Mouse (Mus musculus) kidney, postnatal 0 days (tissue): ENCODE measurements around the gene Oxct1. TPM values are rescaled to one million over a fixed set of nuclear protein-coding genes. Genes with fewer than 3 reads are reported as not detected.
A peak's percentile ranks its signal among the peaks of the same experiment; 100 is the strongest.

Source experiments
- ATAC-seq: fragments of 200-750 bp; cut with Nextera tagmentation; replicated peaks from 2 replicates; pipeline ENCODE4 v1.8.0; 2017; ENCODE audit warnings: low read depth, moderate number of reproducible peaks, moderate TSS enrichment, moderate library complexity; ENCODE audit not compliant: low FRiP score
- DNase-seq: peaks from one replicate; pipeline ENCODE4 v3.0.0-alpha.2; 2016; ENCODE audit warnings: low spot score
- H3K27ac ChIP-seq: fragments of 300-500 bp; sonication (generic); 2 replicates; pipeline ENCODE4 v1.5.1; 2014; ENCODE audit warnings: mild to moderate bottlenecking
- H3K27me3 ChIP-seq: fragments of 300-500 bp; sonication (generic); 2 replicates; pipeline ENCODE4 v1.6.1; 2014; ENCODE audit warnings: low read length, mixed read lengths; ENCODE audit not compliant: insufficient read depth
- H3K36me3 ChIP-seq: fragments of 300-500 bp; sonication (generic); 2 replicates; pipeline ENCODE4 v1.6.1; 2014; ENCODE audit warnings: low read length, mixed read lengths; ENCODE audit not compliant: insufficient read depth
- H3K4me1 ChIP-seq: fragments of 300-500 bp; sonication (generic); replicated peaks from 2 replicates; pipeline ENCODE4 v1.6.1; 2014; ENCODE audit warnings: antibody characterized with exemption, low read length, mixed read lengths; ENCODE audit not compliant: insufficient read depth
- H3K4me2 ChIP-seq: fragments of 300-500 bp; sonication (generic); 2 replicates; pipeline ENCODE4 v1.6.1; 2014; ENCODE audit warnings: mild to moderate bottlenecking, low read length, moderate library complexity, mixed read lengths
- H3K4me3 ChIP-seq: fragments of 300-500 bp; sonication (generic); replicated peaks from 2 replicates; pipeline ENCODE4 v1.5.1; 2014; ENCODE audit warnings: low read depth, low read length
- H3K9ac ChIP-seq: fragments of 300-500 bp; sonication (generic); 2 replicates; pipeline ENCODE4 v1.6.1; 2014; ENCODE audit warnings: low read depth, low read length
- H3K9me3 ChIP-seq: fragments of 300-500 bp; sonication (generic); replicated peaks from 2 replicates; pipeline ENCODE4 v1.6.1; 2016; ENCODE audit warnings: low read length, inconsistent platforms, mixed read lengths
- CTCF ChIP-seq: IDR thresholded peaks from 2 replicates; pipeline ENCODE4 v1.5.1; 2016; ENCODE audit warnings: antibody characterized with exemption, low read depth, mild to moderate bottlenecking, moderate library complexity
- WGBS: fragments of 180-500 bp; shearing (Covaris S2); extraction: QIAGEN DNeasy Blood & Tissue Kit; methylation state at CpG from one replicate; pipeline ENCODE4 v1.1.7; 2014; 5-methylcytosine and 5-hydroxymethylcytosine counted together
- polyA plus RNA-seq: library from polyadenylated mRNA; unstranded; fragments of >200 nt; fragmentation: Nextera tagmentation; extraction: Ambion mirVana; gene quantifications from 2 replicates; pipeline ENCODE4 v1.2.1, GENCODE M21; 2015

The Oxct1 gene
- polyA plus RNA-seq, 1 experiment from 2014 or later = 403 TPM

- DNase-seq = peak; percentile 69
Measured at GRCm38 (mm10) chr15:4056627-4057026, 30.4 kb downstream of the Oxct1 start.

GRCm38 (mm10) chr15:4063574-4063973 is 37.4 kb downstream of the Oxct1 start:
- ATAC-seq = no peak
- no peak overlapping the region for H3K27ac ChIP-seq
- no peak overlapping the region for H3K4me2 ChIP-seq
- H3K4me3 ChIP-seq = no peak overlapping the region
- H3K9ac ChIP-seq = no peak overlapping the region
- DNase-seq = no peak
- H3K36me3 ChIP-seq = peaks cover 27% of the 10 kb centered on the region; the same call in 1 of the 2 replicates
- no peaks in the 10 kb centered on the region for H3K9me3 ChIP-seq
- 92% methylated on average over 5 of the region's 5 CpGs for WGBS
- no peaks in the 10 kb centered on the region for H3K4me1 ChIP-seq
- no peaks in the 10 kb centered on the region for H3K27me3 ChIP-seq
- no peak for TF ChIP-seq CTCF

More at GRCm38 (mm10) chr15:4056627-4057026, 30.4 kb downstream of the Oxct1 start:
- Histone ChIP-seq H3K9me3 (no peaks in the 10 kb centered on the region), H3K27ac (no peak overlapping the region), H3K4me3 (no peak overlapping the region), H3K4me2 (no peak overlapping the region), H3K36me3 (peaks cover 41% of the 10 kb centered on the region), H3K27me3 (no peaks in the 10 kb centered on the region), H3K9ac (no peak overlapping the region), H3K4me1 (no peaks in the 10 kb centered on the region)
- WGBS = 17% methylated on average over 5 of the region's 5 CpGs
- 0 out of 2 replicates have a peak, but pooled peaks have one; percentile 40 for ATAC-seq
- TF ChIP-seq CTCF = peak; percentile 72

DNA sequence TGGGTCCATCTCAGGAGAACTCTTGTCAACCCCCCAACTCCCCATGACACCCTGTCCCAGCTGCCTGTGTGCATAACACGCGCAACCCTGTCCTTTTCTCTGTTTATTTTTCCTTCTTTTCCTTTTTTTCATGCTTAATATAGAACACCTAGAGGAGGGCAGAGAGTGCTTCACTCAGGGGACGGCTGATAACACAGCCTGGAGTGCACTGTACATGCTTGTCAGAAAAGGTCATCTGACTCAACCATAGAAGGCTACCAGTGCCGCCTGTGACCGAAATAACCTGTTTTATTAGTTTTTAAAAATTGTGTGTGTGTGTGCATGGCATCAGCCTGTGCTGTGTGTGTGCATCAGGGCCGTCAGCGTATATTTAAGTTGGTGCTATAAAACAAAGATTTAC is 37.8 kb downstream of the Oxct1 start:
- H3K9ac ChIP-seq = no peak overlapping the region
- no peak overlapping the region for H3K27ac ChIP-seq
- H3K4me1 ChIP-seq = no peaks in the 10 kb centered on the region
- DNase-seq = no peak
- H3K9me3 ChIP-seq = no peaks in the 10 kb centered on the region
- H3K4me2 ChIP-seq = no peak overlapping the region
- peaks cover 25% of the 10 kb centered on the region; the same call in 1 of the 2 replicates for H3K36me3 ChIP-seq
- no peak for ATAC-seq
- H3K4me3 ChIP-seq = no peak overlapping the region
- 86% methylated on average over 7 of the region's 7 CpGs for WGBS
- H3K27me3 ChIP-seq = no peaks in the 10 kb centered on the region
- TF ChIP-seq CTCF = no peak

- Histone ChIP-seq H3K36me3 (peaks cover 20% of the 10 kb centered on the region; the same call in 1 of the 2 replicates), H3K4me1 (no peaks in the 10 kb centered on the region), H3K4me3 (no peak overlapping the region), H3K27me3 (no peaks in the 10 kb centered on the region), H3K27ac (no peak overlapping the region), H3K4me2 (no peak overlapping the region), H3K9me3 (no peaks in the 10 kb centered on the region), H3K9ac (no peak overlapping the region)
- DNase-seq (no peak), ATAC-seq (no peak)
- no peak for TF ChIP-seq CTCF
- 97% methylated on average over 5 of the region's 5 CpGs for WGBS
Measured at GRCm38 (mm10) chr15:4064694-4065093, 38.5 kb downstream of the Oxct1 start.

DNA sequence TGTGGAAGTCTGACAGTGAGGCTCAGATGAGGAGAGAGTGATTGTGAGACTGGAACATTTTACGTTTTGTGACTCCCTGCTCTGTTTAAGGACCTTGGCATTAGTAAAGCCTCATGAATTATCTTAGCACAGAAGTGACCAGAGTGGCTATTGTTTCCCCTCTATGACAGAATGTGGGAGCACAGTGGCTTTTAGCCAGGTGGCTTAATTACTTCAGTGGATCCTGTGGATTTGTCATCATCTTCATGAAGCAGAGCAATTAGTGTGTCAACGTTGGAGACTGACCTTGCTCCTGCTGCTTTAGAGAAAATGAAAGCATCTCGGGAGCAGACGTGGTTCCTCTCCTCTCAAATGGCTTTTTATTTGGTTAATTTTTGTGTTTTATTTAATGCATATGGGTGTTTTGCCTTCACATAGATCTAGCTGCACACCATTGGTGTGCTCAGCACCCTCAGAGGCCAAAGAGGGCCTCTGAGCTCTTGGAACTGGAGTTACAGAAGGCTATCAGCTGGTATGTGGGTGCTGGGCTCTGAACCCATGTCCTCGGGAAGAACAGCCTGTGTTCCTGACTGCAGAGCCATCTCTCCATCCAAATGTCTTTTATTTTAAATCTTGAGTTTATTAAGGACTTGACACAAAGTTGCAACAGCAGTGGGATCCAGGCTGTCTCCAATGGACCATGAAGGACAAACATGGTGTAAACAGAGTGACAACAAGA is 41.2 kb downstream of the Oxct1 start:
- no peaks in the 10 kb centered on the region for H3K4me1 ChIP-seq
- no peak for TF ChIP-seq CTCF
- H3K36me3 ChIP-seq = peaks cover 16% of the 10 kb centered on the region; the same call in 1 of the 2 replicates
- no peak for ATAC-seq
- no peak overlapping the region for H3K9ac ChIP-seq
- H3K4me2 ChIP-seq = no peak overlapping the region
- DNase-seq = no peak
- no peaks in the 10 kb centered on the region for H3K27me3 ChIP-seq
- H3K27ac ChIP-seq = no peak overlapping the region
- no peaks in the 10 kb centered on the region for H3K9me3 ChIP-seq
- WGBS = 83% methylated on average over 5 of the region's 5 CpGs
- H3K4me3 ChIP-seq = no peak overlapping the region

DNA sequence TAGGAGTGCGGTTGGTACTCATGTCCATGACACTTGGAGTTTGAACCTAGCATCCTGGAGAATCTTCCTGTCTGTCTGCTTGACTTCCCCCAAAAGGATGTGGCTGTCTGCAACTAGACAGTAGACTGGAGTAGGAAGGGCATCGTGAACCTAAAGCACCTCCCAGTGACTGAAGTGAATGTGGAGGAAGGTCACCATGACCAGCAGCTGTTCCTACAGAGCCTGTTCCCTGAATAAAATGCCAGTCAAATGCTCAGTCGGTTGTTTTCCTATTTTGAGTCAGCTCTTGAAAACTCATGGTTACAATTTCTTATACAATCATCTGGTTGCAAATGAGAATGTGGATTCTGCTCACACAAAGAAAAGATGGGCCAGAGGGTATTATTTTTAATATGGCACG is 51.8 kb downstream of the Oxct1 start:
- no peaks in the 10 kb centered on the region for H3K4me1 ChIP-seq
- H3K27ac ChIP-seq = no peak overlapping the region
- H3K4me3 ChIP-seq = no peak overlapping the region
- peaks cover 10% of the 10 kb centered on the region for H3K36me3 ChIP-seq
- ATAC-seq = no peak
- no peak overlapping the region for H3K4me2 ChIP-seq
- DNase-seq = no peak
- TF ChIP-seq CTCF = no peak
- H3K9me3 ChIP-seq = no peaks in the 10 kb centered on the region
- no peak overlapping the region for H3K9ac ChIP-seq
- WGBS = 84% methylated on average over 4 of the region's 4 CpGs
- no peaks in the 10 kb centered on the region for H3K27me3 ChIP-seq

- no peak for TF ChIP-seq CTCF
- no peak overlapping the region for H3K9ac ChIP-seq
- DNase-seq = no peak
- H3K27ac ChIP-seq = no peak overlapping the region
- H3K36me3 ChIP-seq = 0 out of 2 replicates have a peak, but pooled peaks cover 6% of the 10 kb centered on the region
- H3K4me1 ChIP-seq = no peaks in the 10 kb centered on the region
- no peaks in the 10 kb centered on the region for H3K27me3 ChIP-seq
- no peaks in the 10 kb centered on the region for H3K9me3 ChIP-seq
- 92% methylated on average over 5 of the region's 5 CpGs for WGBS
- no peak for ATAC-seq
- H3K4me2 ChIP-seq = no peak overlapping the region
- no peak overlapping the region for H3K4me3 ChIP-seq
Measured at GRCm38 (mm10) chr15:4078785-4079184, 52.6 kb downstream of the Oxct1 start.
